Mouse (Mus musculus) 3T3-L1 (cell line): ENCODE data around the gene Defb21.

Experiments used
- DNase-seq: peaks from one replicate; pipeline ENCODE4 v3.0.0-alpha.2; 2015; ENCODE audit warnings: low read depth, low spot score

Gene Defb21

DNA sequence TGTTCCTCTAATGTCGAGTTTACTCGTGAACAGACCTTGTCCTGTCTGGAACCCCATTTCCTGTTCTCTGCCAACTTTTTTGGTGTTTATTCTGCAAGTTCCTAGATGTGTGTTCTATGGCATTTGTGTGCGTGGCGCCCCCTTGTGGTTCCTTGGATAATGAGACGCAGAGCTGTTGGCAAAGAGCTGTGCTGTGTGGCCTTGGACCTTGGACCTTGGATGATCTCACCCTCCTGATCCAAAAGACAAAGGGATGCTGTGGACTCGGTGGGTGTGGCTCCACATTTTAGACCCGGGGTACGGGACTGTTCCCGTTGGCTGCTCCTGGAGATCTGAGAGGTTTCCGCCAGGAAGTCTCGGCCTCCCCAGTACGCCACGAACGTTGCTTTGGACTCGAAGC is 31.5 kb downstream of the Defb21 start, which contains the start of gene Defb36:
TSS of gene Defb36 (plus strand) at position 271 of the 400 bp plus-strand sequence.
- peak; percentile 56 for DNase-seq

DNA sequence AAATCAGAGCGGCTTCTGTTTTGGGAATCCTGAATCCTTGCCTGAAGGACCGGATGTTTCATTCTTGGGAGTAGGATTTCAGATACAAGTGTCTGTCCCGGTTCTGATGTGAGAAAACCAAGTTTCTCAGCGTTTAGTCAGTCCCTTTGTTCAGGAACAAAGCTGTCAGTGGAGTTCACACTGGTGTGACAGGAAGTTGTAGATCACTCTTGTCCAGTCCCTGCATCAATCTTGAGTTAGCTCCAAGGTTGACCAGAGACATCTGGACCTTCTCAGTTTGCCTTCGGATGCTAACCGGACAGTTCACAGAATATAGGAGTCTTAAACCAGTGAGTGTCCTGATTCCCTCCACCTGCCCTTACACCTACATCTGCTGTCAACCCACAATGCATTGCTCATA is 35.2 kb downstream of the Defb21 start:
- peak; percentile 9 for DNase-seq

DNA sequence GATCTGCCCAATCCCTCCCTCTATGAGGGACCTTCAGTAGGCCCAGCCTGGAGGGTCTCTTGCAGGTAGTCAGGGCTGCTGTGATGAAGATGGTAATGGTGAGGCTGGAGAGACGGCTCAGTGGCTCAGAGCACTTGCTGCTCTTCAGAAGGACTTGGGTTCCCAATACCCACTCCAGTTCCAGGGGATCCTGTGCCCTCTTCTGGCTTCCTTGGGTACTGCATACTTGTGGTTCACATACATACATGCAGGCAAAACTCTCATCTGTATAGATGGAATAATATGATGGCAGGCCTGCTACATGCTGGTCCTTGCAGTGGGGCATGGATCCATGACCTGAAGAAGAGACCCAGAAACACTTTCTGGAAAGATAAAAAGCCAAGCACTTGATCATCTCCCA is 36.2 kb downstream of the Defb21 start:
- peak; percentile 32 for DNase-seq

DNA sequence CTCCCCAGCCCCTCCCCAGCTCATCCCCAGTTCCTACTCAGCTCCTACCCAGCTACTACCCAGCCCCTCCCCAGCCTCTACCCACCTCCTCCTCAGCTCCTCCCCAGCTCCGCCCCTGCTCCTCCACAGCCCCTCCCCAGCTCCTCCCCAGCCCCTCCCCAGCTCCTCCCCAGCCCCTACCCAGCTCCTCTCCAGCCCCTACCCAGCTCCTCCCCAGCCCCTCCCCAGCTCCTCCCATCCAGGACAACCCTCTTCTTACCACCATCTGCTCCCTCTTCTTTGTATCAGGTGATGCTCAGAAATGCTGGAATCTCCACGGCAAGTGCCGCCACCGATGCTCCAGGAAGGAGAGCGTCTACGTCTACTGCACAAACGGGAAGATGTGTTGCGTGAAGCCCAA is 39.6 kb downstream of the Defb21 start:
- DNase-seq: no peak

DNA sequence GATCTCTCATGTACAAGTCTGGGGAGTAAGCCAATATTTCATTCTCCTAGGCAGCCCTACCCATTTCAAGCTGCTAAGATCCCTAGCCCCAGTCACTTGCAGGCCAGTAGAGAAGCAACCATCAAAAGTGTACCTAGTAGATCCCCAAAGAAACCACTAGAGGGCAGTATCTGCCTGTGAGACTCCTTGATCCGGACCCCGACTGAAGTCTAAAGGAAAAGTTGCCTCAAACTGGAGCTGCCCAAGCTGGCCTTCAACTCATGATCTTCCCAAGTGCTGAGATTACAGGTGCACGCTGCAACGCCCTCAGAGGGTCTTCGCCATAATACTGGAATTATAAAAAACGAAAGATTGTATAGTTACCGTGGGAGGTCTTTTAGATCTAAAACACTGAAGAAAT is 43.0 kb downstream of the Defb21 start:
- DNase-seq: peak; percentile 95

DNA sequence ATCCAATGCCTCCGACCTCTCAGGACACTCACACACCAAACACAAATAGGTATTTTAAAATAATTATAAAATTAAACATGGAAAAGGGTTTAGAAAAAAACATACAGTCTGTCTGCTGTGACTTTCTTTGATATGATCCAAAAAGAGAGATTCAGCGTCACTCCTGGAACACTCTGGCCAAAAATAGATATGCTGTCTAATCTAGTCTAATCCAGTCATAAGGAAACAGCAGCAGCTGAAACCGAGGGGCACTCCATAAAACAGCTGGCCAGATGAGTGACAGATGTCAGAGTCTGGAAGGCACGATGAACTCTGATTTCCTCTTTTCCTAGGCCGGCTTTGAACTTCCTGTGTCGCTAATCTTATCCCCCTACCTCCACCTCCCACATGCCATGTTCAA is 43.9 kb downstream of the Defb21 start:
- DNase-seq: no peak

DNA sequence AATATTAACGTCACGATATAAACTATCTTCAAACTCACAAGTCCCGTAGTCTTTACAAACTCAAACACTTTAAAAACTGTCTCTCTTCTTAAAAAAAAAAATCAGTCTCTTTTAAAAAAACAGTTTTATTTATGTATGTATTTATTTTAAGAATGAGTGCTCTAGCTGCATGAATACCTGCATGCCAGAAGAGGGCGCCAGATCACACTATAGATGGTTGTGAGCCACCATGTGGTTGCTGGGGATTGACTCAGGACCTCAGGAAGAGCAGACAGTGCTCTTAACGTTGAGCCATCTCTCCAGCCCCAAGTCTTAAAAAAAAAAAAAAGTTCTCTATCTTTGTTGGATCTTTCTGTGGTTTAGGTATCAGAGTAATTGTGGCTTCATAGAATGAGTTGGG is 44.8 kb downstream of the Defb21 start:
- peak; percentile 47 for DNase-seq

DNA sequence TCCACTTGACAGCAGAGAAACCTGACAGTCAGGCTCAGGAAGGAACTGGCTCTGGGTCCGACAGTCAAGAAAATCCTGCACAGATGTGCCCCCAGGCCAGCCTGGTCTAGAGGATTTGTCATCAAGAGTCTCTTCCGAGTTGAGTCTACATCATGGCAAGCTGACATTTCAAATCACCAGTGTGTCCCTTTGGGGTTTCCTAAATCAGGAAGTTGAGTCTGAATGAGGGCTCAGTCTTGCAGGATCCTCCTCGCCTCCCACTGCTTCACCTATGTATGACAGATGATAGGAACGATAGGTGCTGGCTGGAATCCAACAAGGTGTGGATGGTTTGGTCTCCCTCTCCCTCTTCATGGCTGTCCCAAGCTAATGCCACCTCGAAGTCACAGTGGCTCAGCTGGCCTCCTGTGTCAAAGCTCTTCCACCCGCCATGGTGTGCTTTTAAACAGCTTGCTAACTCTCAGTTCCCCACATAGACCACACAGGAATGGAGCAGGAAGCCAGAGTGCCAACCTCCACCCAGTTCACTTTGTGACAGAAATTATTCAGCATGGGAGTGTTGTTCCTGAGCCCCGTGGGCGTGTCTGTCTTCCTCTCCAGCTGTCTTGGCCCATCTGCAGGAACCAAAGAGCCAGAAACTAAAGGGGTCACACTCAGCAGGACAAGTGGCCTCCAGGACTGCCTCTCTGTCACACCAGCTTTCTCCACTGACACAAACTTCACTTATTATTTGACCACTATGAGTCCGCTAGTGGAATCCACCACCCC is 48.0 kb downstream of the Defb21 start:
- no peak for DNase-seq

DNA sequence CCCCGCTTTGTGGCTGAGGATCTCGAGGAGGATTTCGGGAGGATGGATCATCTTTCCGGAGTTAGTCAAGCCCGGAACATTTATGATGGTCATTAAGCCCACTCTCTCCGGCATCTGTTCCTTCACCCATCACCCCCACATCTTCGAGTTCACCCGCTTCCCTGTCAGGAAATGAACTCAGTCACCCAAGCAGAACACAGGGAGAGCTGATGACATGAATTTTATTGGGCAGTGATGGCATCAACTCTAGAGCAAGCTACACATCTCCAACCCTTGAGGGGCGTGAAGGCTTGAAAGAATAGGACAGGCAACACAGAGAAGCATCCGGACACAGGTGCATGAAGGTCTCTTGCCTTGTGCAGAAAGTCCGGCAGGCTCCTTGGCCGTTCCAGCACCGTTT is 49.6 kb downstream of the Defb21 start:
- no peak for DNase-seq

DNA sequence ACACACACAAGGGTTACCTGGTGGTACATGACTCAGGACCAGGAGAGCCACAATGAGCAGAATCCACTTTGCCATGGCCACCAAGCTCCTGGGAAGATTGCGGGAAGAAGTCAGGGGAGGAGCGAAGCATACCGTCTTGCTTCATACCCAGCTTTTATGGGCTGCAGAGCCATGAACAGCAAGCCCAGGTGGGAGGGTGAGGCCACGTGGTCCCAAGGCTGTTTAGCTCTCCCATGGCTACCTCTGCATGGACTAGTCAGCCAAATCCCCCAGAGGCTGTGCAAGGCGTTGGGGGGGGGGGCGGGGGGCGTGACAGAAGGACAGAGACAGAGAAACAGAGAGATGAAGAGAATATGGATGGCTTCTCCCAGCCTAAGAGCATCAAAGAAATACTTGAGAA is 50.4 kb downstream of the Defb21 start, which contains the start of gene Defb25:
TSS of gene Defb25 (minus strand) at position 101 of the 400 bp plus-strand sequence.
- DNase-seq: no peak
